Mouse (Mus musculus) spleen, postnatal 10 days (tissue): Measurements from ENCODE around the gene Sema4c.

Experiments
- DNase-seq, 2 experiments: peaks; one replicate each; pipeline ENCODE4 v3.0.0; 2021 to 2022; ENCODE audit warnings: low spot score in 2 of 2

The Sema4c gene

GRCm38 (mm10) chr1:36535477-36536396, 22.4 kb downstream of the Sema4c start:
- no peak for DNase-seq

DNA sequence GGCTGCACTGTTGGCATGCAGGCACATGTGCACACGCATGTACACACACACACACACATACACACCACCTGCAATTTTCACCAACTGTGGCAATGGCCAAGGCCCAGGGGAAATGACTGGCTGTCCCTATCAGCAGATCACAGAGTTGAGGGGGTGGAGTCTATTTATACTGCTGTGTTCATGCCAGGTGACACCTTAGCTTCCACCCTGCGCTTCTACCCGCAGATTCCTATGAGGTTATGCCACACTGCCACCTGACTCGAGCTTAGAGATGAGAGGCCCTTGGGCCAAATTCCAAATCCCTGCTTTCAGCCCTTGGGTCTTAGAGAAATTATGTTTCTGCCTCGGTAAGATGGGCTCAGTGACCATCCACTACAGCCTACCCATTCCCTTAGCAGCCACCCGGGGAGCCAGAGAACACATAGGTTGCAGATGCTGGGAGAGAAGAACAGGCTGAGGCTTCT, 23.5 kb downstream of the Sema4c start:
- DNase-seq = no peak

GRCm38 (mm10) chr1:36533546-36533945, 24.6 kb downstream of the Sema4c start:
- DNase-seq = no peak

DNA sequence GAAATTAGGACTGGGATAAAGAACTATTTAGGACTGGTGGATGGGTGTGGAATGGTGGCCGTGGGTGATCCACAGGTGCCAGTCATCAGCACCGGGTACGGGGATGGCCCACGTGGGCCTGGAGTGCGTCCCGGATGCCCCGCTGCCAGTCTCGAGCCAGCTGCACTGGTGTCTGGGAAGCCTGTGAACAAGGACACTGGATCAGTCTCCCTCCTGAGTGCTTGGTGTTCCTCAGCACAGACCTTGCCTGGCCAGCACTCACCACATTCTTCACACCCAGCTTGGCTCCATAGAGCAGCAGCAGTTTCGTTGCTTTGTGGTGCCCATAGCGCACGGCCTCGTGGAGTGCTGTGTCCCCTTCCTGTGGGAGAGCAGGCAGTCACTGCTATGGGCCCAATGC, 26.7 kb downstream of the Sema4c start:
- no peak for DNase-seq

- DNase-seq = no peak
Observed at GRCm38 (mm10) chr1:36530962-36531361, 27.2 kb downstream of the Sema4c start.

DNA sequence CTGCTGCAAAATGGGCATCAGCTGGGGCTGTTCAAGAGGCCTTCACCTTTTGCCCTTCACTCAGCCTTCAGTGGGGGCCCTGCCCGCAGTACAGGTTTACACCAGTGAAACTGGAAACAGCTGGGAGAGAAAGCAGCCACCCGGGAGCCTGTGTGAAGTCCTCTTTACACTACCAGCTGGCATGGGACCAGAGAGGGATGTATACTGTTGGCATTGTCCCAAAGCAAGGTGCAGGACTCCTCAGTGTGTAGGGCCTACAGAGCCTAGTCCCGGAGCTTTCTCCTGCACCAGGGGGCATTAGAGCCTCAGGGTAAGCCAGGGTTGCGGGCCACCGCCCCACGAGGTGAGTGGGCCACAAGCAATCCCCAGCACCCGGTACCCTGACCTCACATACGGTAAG, 27.7 kb downstream of the Sema4c start:
- DNase-seq = no peak

- no peak for DNase-seq
Observed at GRCm38 (mm10) chr1:36529875-36530274, 28.3 kb downstream of the Sema4c start.

DNA sequence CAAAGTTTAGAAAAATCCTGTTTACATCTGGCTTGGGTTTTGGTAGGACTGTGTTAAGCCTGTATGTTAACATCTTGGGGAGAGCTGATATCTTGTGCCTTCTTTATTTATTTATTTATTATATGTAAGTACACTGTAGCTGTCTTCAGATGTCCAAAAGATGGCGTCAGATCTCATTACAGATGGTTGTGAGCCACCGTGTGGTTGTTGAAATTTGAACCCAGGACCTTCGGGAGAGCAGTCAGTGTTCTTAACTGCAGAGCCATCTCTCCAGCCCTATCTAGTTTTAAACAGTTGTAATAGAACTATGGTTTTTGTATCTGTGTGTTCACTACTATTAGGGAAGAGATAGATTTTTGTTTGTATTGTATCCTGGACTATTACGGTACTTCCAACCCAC, 28.9 kb downstream of the Sema4c start:
- DNase-seq = no peak

GRCm38 (mm10) chr1:36528351-36528750, 29.8 kb downstream of the Sema4c start:
- peak in 1 of 2 experiments; percentile 12 for DNase-seq

GRCm38 (mm10) chr1:36526903-36527302, 31.2 kb downstream of the Sema4c start:
- no peak for DNase-seq

DNA sequence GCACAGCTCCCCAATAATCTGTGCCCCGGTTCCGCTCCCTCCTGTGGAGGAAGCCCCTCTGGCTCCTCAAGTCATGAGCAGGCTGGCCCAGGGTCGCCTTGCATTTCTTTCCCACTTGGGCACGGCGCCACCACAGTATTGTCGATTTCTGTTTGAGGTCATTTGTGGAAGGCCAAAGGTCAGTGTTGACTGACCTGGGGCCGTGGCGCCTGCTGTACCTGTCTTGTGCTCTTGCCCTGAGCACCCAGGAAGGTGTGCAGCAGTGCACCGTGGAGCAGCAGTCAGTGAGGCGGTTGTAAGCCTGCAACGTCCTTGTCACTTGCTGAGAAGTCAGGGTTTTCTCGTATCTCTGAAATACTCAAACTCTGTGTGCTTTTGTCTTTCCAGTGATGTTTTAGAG, 32.4 kb downstream of the Sema4c start:
- no peak for DNase-seq

DNA sequence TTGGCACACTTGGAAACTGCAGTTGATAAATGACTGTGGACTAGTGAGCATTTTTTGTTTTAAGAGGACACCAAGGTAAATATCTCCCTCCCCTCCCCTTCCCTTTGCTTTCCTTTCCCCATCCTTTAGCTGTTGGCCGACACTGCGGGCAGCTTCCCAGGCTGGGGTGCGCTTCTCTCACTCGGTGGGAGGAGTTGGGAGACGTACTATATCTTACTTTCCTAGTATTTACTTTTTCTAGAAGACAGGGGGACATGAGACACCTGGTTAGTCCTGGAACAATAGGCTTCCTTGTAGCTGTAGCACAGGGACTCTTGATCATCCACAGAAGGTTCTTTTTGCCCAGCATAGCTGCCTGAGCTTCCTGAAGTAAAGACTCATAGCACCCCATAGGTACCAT, 34.1 kb downstream of the Sema4c start:
- DNase-seq = no peak

DNA sequence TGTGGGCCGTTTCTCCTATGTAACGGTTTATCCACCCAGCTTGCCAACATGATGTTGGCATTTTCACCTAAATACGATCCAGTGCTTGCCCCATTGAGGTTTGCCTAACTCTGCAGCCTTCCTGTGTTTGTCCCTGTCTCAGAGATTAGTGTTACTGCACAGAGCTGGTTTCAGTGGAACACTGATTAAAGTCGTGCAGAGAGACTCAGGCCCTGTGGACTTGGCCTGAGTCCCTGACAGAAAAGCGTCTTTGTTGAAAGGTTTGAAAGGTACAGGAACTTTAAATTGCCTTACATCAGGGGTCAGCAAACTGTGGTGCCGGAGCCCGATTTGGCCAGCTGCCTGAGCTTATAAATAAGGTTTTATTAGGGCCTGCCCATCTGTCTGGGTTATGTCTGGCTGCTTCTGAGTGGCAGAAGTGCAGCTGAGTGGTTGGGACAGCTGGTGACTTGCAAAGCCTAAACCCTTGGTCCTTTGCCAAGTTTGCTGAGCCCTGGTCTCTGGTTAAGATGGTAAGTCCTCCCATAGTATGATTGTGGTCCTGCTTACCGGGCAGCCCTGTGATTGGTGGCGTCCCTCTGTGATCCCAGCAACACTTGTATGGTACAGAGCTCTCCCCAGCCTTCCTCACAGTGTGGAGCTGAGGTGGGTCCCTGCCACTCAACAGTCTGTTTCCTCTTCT, 34.7 kb downstream of the Sema4c start:
- DNase-seq = no peak

GRCm38 (mm10) chr1:36522210-36522609, 35.9 kb downstream of the Sema4c start:
- DNase-seq = no peak

DNA sequence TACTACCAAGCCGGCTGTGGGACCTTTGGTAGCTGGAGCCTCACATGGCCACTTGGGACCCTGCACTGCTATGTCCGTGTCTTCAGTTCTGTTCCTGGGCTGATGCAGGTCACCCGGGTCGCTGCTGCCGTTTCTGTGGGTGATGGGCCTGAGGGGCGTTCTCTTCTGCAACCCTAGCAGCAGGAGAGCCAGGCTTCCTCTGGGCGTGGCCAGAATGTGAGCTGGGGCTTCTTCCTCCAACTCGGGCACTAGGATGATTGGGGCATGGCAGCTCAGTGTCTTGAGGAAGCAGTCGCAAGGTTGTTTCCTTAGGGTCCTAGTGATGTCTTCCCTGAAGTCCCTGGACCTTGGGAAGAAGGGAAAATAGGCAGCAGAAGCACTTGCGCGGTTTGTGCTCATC, 38.5 kb downstream of the Sema4c start:
- no peak for DNase-seq

GRCm38 (mm10) chr1:36518259-36518658, 39.9 kb downstream of the Sema4c start:
- DNase-seq = no peak

GRCm38 (mm10) chr1:36513718-36514117, 44.4 kb downstream of the Sema4c start:
- DNase-seq = peak in 1 of 2 experiments; percentile 42

DNA sequence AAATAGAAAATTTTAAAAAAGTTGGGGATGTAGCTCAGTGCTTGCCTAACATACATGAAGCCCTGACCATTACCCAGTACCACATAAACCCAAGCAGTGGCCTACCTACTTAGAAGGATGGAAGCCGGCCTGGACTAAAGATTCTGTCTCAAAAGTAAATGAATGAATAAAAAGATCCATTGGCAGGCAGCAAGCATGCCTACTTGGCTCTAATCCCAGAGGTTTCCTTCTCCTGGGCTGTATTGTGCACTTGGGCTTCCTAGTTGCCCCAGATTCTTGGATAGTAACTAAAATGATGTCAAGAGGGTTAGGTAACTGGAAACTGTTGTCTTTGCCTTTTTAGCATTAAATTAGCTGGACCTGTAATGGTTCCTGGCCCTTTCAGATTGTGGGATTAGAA, 44.8 kb downstream of the Sema4c start:
- DNase-seq = no peak

DNA sequence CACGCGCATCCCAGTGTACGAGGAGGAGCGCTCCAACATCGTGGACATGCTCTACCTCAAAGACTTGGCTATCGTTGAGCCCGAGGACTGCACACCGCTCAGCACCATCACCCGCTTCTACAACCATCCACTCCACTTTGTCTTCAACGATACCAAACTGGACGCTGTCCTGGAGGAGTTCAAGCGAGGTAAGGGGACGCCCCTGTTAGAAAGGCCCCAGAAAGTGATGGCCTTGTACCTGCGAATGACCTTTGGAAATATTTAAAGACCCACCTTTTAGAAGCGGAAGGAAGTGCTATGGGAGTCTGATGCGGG, 45.2 kb downstream of the Sema4c start:
- DNase-seq = no peak

- peak; percentile 56 to 61 for DNase-seq
Observed at GRCm38 (mm10) chr1:36512089-36512965, 45.8 kb downstream of the Sema4c start.

DNA sequence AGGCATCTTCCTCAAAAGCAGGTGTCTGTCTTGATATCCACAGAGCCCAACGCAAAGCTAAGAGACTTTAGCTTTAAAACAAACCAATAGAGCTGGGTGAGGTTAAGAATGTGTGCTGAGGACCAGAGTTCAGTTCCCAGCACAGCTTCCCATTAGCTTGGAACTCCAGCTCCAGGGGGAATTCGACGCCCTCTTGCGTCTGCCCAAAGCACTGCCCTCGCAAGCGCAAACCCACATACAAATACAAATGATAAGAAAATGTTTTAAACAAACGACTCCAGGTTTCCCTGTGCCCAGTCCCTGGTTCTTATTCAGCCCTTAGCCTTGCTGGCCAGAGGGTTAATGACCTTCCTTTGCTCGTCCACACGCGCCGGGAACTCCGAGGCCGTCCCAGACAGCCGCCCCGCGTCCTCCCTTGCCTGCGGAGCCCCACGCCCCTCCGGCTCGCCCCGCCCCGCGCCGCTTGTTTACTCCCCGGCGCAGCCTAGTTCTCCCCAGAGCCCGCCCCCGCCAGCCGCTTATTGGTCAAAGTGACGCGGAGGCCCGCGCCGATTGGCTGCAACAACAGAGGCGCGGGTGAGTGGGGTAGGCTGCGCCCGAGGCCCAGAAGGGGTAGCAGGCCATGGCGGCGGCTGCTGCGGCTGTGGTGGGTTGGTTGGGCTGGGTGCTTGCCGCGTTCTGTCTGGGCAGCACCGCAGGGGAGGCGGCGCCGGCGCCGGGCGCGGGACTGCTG, 46.7 kb downstream of the Sema4c start, which contains the start of gene Cnnm3:
Gene Cnnm3 (plus strand): TSS at position 579 of the 733 bp plus-strand sequence.
- DNase-seq = peak; percentile 99 to 100
